Comparison of ENCODE assay signal across 7 mouse cellular contexts in genomic region chr5:24733134-24733533, GRCm38 (mm10). TPM values are rescaled to one million over a fixed set of nuclear protein-coding genes. Genes with fewer than 3 reads are reported as not detected.
A peak's percentile ranks its signal among the peaks of the same experiment; 100 is the strongest.
DNase-seq lines count a peak whose midpoint lies in the region; ATAC-seq and TF ChIP-seq lines count a peak whose summit lies in the region.

No protein-coding gene starts in this region.

- H3K9ac ChIP-seq in ES-Bruce4 (ENCODE audit: low read depth, poor library complexity, severe bottlenecking): no peak overlapping the region
- H3K9ac ChIP-seq in hindbrain, embryonic 16.5 days (ENCODE audit: low read depth, low read length): no peak overlapping the region
- no peak overlapping the region for H3K9ac ChIP-seq in lung, embryonic 15.5 days

- H3K27me3 ChIP-seq in ES-Bruce4 (ENCODE audit: control insufficient read depth, insufficient read depth, low read length, poor library complexity, severe bottlenecking) (no peaks in the 10 kb centered on the region), Patski (no peaks in the 10 kb centered on the region)
- H3K27me3 ChIP-seq in hindbrain, embryonic 16.5 days (replicated peaks; ENCODE audit: control insufficient read depth, insufficient read depth, low read length): peaks cover 22% of the 10 kb centered on the region
- no peaks in the 10 kb centered on the region for H3K27me3 ChIP-seq in lung, embryonic 15.5 days

- in situ Hi-C loops in Patski (cut with MboI; ENCODE audit: low pct_unique_long_range_greater_than_20kb): no loop called here

- no peaks in the 10 kb centered on the region for H3K9me3 ChIP-seq in ES-Bruce4 (replicated peaks; ENCODE audit: control insufficient read depth, insufficient read depth, low read length, poor library complexity, severe bottlenecking)
- H3K9me3 ChIP-seq in hindbrain, embryonic 16.5 days (ENCODE audit: control insufficient read depth, low read length): no peaks in the 10 kb centered on the region
- no peaks in the 10 kb centered on the region for H3K9me3 ChIP-seq in lung, embryonic 15.5 days

- no peaks in the 10 kb centered on the region for H3K36me3 ChIP-seq in ES-Bruce4 (ENCODE audit: control insufficient read depth, insufficient read depth, low read length, poor library complexity, severe bottlenecking)
- H3K36me3 ChIP-seq in hindbrain, embryonic 16.5 days (ENCODE audit: control insufficient read depth, insufficient read depth, low read length): no peaks in the 10 kb centered on the region
- H3K36me3 ChIP-seq in lung, embryonic 15.5 days: no peaks in the 10 kb centered on the region

- TF ChIP-seq CTCF in ES-Bruce4 (IDR thresholded peaks at IDR 0.05; ENCODE audit: low read depth, low read length) (no peak), Patski (IDR thresholded peaks at IDR 0.05) (no peak)

- H3K27ac ChIP-seq in ES-Bruce4 (ENCODE audit: insufficient read depth, low read length): no peak overlapping the region
- H3K27ac ChIP-seq in hindbrain, embryonic 16.5 days (ENCODE audit: low read depth, low read length): no peak overlapping the region
- peak overlapping the region; percentile 75 for H3K27ac ChIP-seq in lung, embryonic 15.5 days

- no peak overlapping the region for H3K4me2 ChIP-seq in hindbrain, embryonic 16.5 days (ENCODE audit: low read length)
- H3K4me2 ChIP-seq in lung, embryonic 15.5 days: peak overlapping the region; percentile 36

- peak; percentile 48; the same call in 1 of the 2 replicates for TF ChIP-seq EP300 in ES-Bruce4 (IDR thresholded peaks at IDR 0.05; ENCODE audit: insufficient read depth, low read depth, low read length)

- TF ChIP-seq POLR2A in ES-Bruce4 (IDR thresholded peaks at IDR 0.05; ENCODE audit: insufficient read depth, low read length): no peak

- CTCF ChIA-PET in Patski (lab: Charles Lee): interaction anchor here (1.0 to 1.4 kb wide), 3 partner anchors 9 to 47 kb away, joined by 3 to 4 read pairs (median 3); no protein-coding TSS in a partner anchor

- no peak overlapping the region for H3K4me3 ChIP-seq in ES-Bruce4 (ENCODE audit: low read depth, low read length)
- no peak overlapping the region for H3K4me3 ChIP-seq in hindbrain, embryonic 16.5 days (ENCODE audit: low read length)
- no peak overlapping the region for H3K4me3 ChIP-seq in lung, embryonic 15.5 days

- ATAC-seq in Patski: peak; percentile 75
- peak; percentile 31; the same call in 1 of the 2 replicates for ATAC-seq in hindbrain, embryonic 16.5 days
- ATAC-seq in lung, embryonic 15.5 days (ENCODE audit: borderline replicate concordance, extremely low read depth, low FRiP score, low TSS enrichment): peak; percentile 70

- DNase-seq in Patski (ENCODE audit: low read depth, low spot score): no peak
- no peak for DNase-seq in cerebellum, adult 9-11 months
- no peak for DNase-seq in right cerebral cortex, adult 18-20 months
- DNase-seq in right cerebral cortex, postnatal 10 days (ENCODE audit: low spot score in 2 of 2): no peak

- peaks cover 3% of the 10 kb centered on the region for H3K4me1 ChIP-seq in ES-Bruce4 (ENCODE audit: control insufficient read depth, insufficient read depth, low read length)
- H3K4me1 ChIP-seq in hindbrain, embryonic 16.5 days (ENCODE audit: control insufficient read depth, insufficient read depth, low read depth, low read length): peaks cover 17% of the 10 kb centered on the region
- peaks cover 50% of the 10 kb centered on the region for H3K4me1 ChIP-seq in lung, embryonic 15.5 days

- 4% methylated on average over 8 of the region's 8 CpGs for WGBS in hindbrain, embryonic 16.5 days
- 8% methylated on average over 8 of the region's 8 CpGs for WGBS in lung, embryonic 15.5 days

- POLR2A ChIA-PET in Patski (lab: Charles Lee): interaction anchor here (1.5 kb wide), 1 partner anchor 44 kb away, joined by 3 read pairs; no protein-coding TSS in a partner anchor

RNA-seq across cellular contexts. Expression of gene Wdr86, which starts 2.6 kb away (rescaled TPM):
- polyA plus RNA-seq in ES-Bruce4 (2011; ENCODE audit: insufficient read depth, insufficient read length, low read depth, missing spikeins) (10.3 and 11.3 TPM in 2 replicates), Patski (2021) (not detected)
- polyA plus RNA-seq in hindbrain, embryonic 16.5 days (2015; fragmentation: Nextera tagmentation; extraction: Ambion mirVana): 8.0 and 10.7 TPM in 2 replicates
- polyA plus RNA-seq in lung, embryonic 15.5 days (2015; fragmentation: Nextera tagmentation; extraction: Ambion mirVana): 36.3 and 37.2 TPM in 2 replicates

RNA-seq across cellular contexts. Expression of gene Crygn, which starts 24.7 kb away (rescaled TPM):
- polyA plus RNA-seq in ES-Bruce4 (2011; ENCODE audit: insufficient read depth, insufficient read length, low read depth, missing spikeins) (8.2 TPM in 1 of 2 replicates, not detected in the other), Patski (2021) (not detected)
- 1.3 and 1.6 TPM in 2 replicates for polyA plus RNA-seq in hindbrain, embryonic 16.5 days (2015; fragmentation: Nextera tagmentation; extraction: Ambion mirVana)
- polyA plus RNA-seq in lung, embryonic 15.5 days (2015; fragmentation: Nextera tagmentation; extraction: Ambion mirVana): 2.0 and 2.2 TPM in 2 replicates

RNA-seq across cellular contexts. Expression of gene Nub1, which starts 47.8 kb away (rescaled TPM):
- polyA plus RNA-seq in ES-Bruce4 (2011; ENCODE audit: insufficient read depth, insufficient read length, low read depth, missing spikeins) (77.3 and 81.1 TPM in 2 replicates), Patski (2021) (85.2 TPM)
- 48.8 and 49.5 TPM in 2 replicates for polyA plus RNA-seq in hindbrain, embryonic 16.5 days (2015; fragmentation: Nextera tagmentation; extraction: Ambion mirVana)
- 33.5 and 33.9 TPM in 2 replicates for polyA plus RNA-seq in lung, embryonic 15.5 days (2015; fragmentation: Nextera tagmentation; extraction: Ambion mirVana)
